In the genomic region with DNA sequence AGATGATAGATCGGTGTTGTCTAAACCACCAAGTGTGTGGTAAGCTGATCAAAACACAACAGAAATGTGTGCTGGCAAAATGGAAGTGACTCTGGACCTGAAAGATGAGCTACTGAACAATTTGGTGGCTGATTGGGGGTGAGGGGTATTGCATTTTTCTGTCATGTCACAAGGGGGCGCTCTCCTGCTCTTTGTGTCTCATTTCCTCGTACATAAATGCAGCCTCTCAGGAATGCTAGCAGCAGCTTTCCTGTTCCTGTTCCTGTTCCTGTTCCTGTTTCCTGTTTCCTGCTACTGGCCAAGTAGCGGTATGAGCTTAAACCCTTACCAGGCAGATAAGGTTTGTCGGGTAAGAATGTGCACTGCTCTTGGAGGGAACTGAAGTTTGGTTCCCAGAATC, we compare ENCODE assay signal across 11 mouse cellular contexts.
DNase-seq lines count a peak whose midpoint lies in the region; ATAC-seq and TF ChIP-seq lines count a peak whose summit lies in the region.
"Had no signal": no experiment of that assay in that cellular context is flagged by ENCODE, and none has a peak within 500 bp of the region (broad histone marks: within the 10 kb centered on the region; RNA-seq: fewer than 3 reads in every experiment).

No protein-coding gene starts in this region.

- H3K4me2 ChIP-seq in heart, postnatal 0 days (ENCODE audit: low read depth, low read length), result no peak overlapping the region
- H3K4me2 ChIP-seq: embryonic facial prominence, embryonic 15.5 days; heart, embryonic 12.5 days had no signal

- TF ChIP-seq POLR2A in spleen, adult 2 months (IDR thresholded peaks at IDR 0.05; ENCODE audit: low read depth, low read length), result no peak

- ATAC-seq in heart, postnatal 0 days (ENCODE audit: insufficient read depth, low read depth), result no peak

- H3K27ac ChIP-seq in heart, postnatal 0 days (ENCODE audit: low read depth), result no peak overlapping the region
- H3K27ac ChIP-seq in spleen, adult 2 months (ENCODE audit: insufficient read depth, low read length), result no peak overlapping the region
- H3K27ac ChIP-seq: embryonic facial prominence, embryonic 15.5 days had no signal

- no peak overlapping the region for H3K4me3 ChIP-seq in heart, postnatal 0 days (ENCODE audit: low read depth, low read length)
- no peak overlapping the region for H3K4me3 ChIP-seq in spleen, adult 2 months (ENCODE audit: extremely low read depth, insufficient read depth, insufficient read length)
- H3K4me3 ChIP-seq: embryonic facial prominence, embryonic 15.5 days; heart, embryonic 12.5 days had no signal

- DNase-seq in heart, postnatal 0 days (ENCODE audit: low spot score), result no peak
- DNase-seq in heart, postnatal 36 days, result no peak
- no peak for DNase-seq in spleen, adult 2 months (ENCODE audit: low read depth in 1 of 2, low spot score in 2 of 2)
- DNase-seq in spleen, postnatal 14 days (ENCODE audit: low spot score in 2 of 2), result no peak
- DNase-seq in ZHBTc4 (ENCODE audit: low read depth, low spot score), result peak; percentile 84
- DNase-seq in retina, postnatal 1 day, result peak; percentile 56
- no peak for DNase-seq in B cell, adult 2 months
- DNase-seq in layer of hippocampus, adult 8-10 months (ENCODE audit: low spot score in 2 of 2), result no peak
- DNase-seq: lung, adult 18-20 months had no signal

- no peak overlapping the region for H3K9ac ChIP-seq in heart, postnatal 0 days (replicated peaks; ENCODE audit: low read depth, low read length)
- H3K9ac ChIP-seq: embryonic facial prominence, embryonic 15.5 days; heart, embryonic 12.5 days had no signal

- H3K36me3 ChIP-seq in heart, postnatal 0 days (replicated peaks; ENCODE audit: control insufficient read depth, insufficient read depth, low read length), result no peaks in the 10 kb centered on the region
- H3K36me3 ChIP-seq in spleen, adult 2 months (ENCODE audit: control insufficient read depth, insufficient read depth, low read length), result no peaks in the 10 kb centered on the region
- H3K36me3 ChIP-seq: embryonic facial prominence, embryonic 15.5 days; heart, embryonic 12.5 days had no signal

- intact Hi-C loops in heart, postnatal 36 days (cut with DNase I), result loop anchor here (5.0 kb wide), 1 partner anchor 403 kb away; no protein-coding TSS in a partner anchor

- WGBS in heart, postnatal 0 days, result 38% methylated on average over 5 of the region's 5 CpGs
- WGBS in spleen, adult 2 months, result 43% methylated on average over 5 of the region's 5 CpGs

- no peaks in the 10 kb centered on the region for H3K27me3 ChIP-seq in heart, postnatal 0 days (ENCODE audit: control insufficient read depth, insufficient read depth, low read length)
- no peaks in the 10 kb centered on the region for H3K27me3 ChIP-seq in spleen, adult 2 months (ENCODE audit: control insufficient read depth, insufficient read depth, low read length)
- H3K27me3 ChIP-seq: embryonic facial prominence, embryonic 15.5 days; heart, embryonic 12.5 days had no signal

- peak; percentile 37 for TF ChIP-seq CTCF in heart, postnatal 0 days (IDR thresholded peaks at IDR 0.05; ENCODE audit: low read depth)
- TF ChIP-seq CTCF in spleen, adult 2 months (IDR thresholded peaks at IDR 0.05; ENCODE audit: extremely low read depth, insufficient read depth, insufficient read length, insufficient replicate concordance), result peak; percentile 4; the same call in 1 of the 2 replicates

- no peak for TF ChIP-seq EP300 in heart, postnatal 0 days (IDR thresholded peaks at IDR 0.05; ENCODE audit: low read depth)

- H3K9me3 ChIP-seq in heart, postnatal 0 days (replicated peaks; ENCODE audit: control insufficient read depth, low read length), result no peaks in the 10 kb centered on the region
- H3K9me3 ChIP-seq: embryonic facial prominence, embryonic 15.5 days; heart, embryonic 12.5 days had no signal

- no peaks in the 10 kb centered on the region for H3K4me1 ChIP-seq in heart, postnatal 0 days (ENCODE audit: control insufficient read depth, insufficient read depth)
- no peaks in the 10 kb centered on the region for H3K4me1 ChIP-seq in spleen, adult 2 months (ENCODE audit: control insufficient read depth, insufficient read depth, insufficient read length)
- H3K4me1 ChIP-seq: embryonic facial prominence, embryonic 15.5 days had no signal

Comparison
In these comparisons a context has a peak if more than half of its experiments do, and no peak if none do; other contexts are left out.
1. DNase-seq: peak in ZHBTc4 (single experiment) and retina, postnatal 1 day (single experiment); none in heart, postnatal 0 days (single experiment), heart, postnatal 36 days (0 of 2), spleen, adult 2 months (0 of 2), spleen, postnatal 14 days (0 of 2), B cell, adult 2 months (0 of 2) and layer of hippocampus, adult 8-10 months (0 of 2).